Mouse (Mus musculus) liver, embryonic 12.5 days (tissue): Measurements from ENCODE around the gene Klf9. TPM values are rescaled to one million over a fixed set of nuclear protein-coding genes. Genes with fewer than 3 reads are reported as not detected.
"Not testable (repeated sequence)": the region's sequence is repeated elsewhere in the genome, so short reads cannot be mapped to it uniquely, and the experiment has no call there.

Source experiments
- ATAC-seq: fragments of 200-750 bp; cut with Nextera tagmentation; 2 replicates; pipeline ENCODE4 v1.8.0; 2017; ENCODE audit warnings: moderate number of reproducible peaks, mild to moderate bottlenecking, moderate library complexity
- H3K27ac ChIP-seq: fragments of 300-500 bp; sonication (generic); 2 replicates; pipeline ENCODE4 v1.5.1; 2016; ENCODE audit warnings: mild to moderate bottlenecking
- H3K27me3 ChIP-seq: fragments of 300-500 bp; sonication (generic); replicated peaks from 2 replicates; pipeline ENCODE4 v1.6.1; 2016; ENCODE audit warnings: mild to moderate bottlenecking, moderate library complexity
- H3K36me3 ChIP-seq: fragments of 300-500 bp; sonication (generic); 2 replicates; pipeline ENCODE4 v1.6.1; 2016; ENCODE audit warnings: mild to moderate bottlenecking, moderate library complexity
- H3K4me1 ChIP-seq: fragments of 300-500 bp; sonication (generic); 2 replicates; pipeline ENCODE4 v1.6.1; 2016
- H3K4me2 ChIP-seq: fragments of 300-500 bp; sonication (generic); 2 replicates; pipeline ENCODE4 v1.6.1; 2016; ENCODE audit warnings: mild to moderate bottlenecking, moderate library complexity
- H3K4me3 ChIP-seq: fragments of 300-500 bp; sonication (generic); 2 replicates; pipeline ENCODE4 v1.5.1; 2016; ENCODE audit warnings: mild to moderate bottlenecking, moderate library complexity
- H3K9ac ChIP-seq: fragments of 300-500 bp; sonication (generic); 2 replicates; pipeline ENCODE4 v1.6.1; 2016; ENCODE audit warnings: mild to moderate bottlenecking, moderate library complexity
- H3K9me3 ChIP-seq: fragments of 300-500 bp; sonication (generic); replicated peaks from 2 replicates; pipeline ENCODE4 v1.6.1; 2016; ENCODE audit warnings: mild to moderate bottlenecking, moderate library complexity
- WGBS: fragments of 180-500 bp; shearing (Covaris S2); methylation state at CpG from one replicate; pipeline ENCODE4 v1.1.7; 2016; ENCODE audit not compliant: insufficient replicate concordance; 5-methylcytosine and 5-hydroxymethylcytosine counted together
- polyA plus RNA-seq: library from polyadenylated mRNA; unstranded; fragments of >200 nt; fragmentation: Nextera tagmentation; extraction: Ambion mirVana; gene quantifications from 2 replicates; pipeline ENCODE4 v1.2.1, GENCODE M21; 2016

Klf9 gene
- polyA plus RNA-seq, 1 experiment from 2014 or later: 2.1 TPM

GRCm38 (mm10) chr19:23142427-23143073 is 1.5 kb downstream of the Klf9 start:
- WGBS: 4% methylated on average over 28 of the region's 28 CpGs
- Histone ChIP-seq H3K4me2 (peak overlapping the region; percentile 100), H3K4me1 (peaks cover 60% of the 10 kb centered on the region), H3K9ac (peak overlapping the region; percentile 79), H3K27ac (no peak overlapping the region), H3K4me3 (peak overlapping the region; percentile 71), H3K36me3 (no peaks in the 10 kb centered on the region), H3K27me3 (peaks cover 25% of the 10 kb centered on the region), H3K9me3 (no peaks in the 10 kb centered on the region)
- ATAC-seq: no peak

- Histone ChIP-seq H3K36me3 (no peaks in the 10 kb centered on the region), H3K27me3 (peaks cover 25% of the 10 kb centered on the region), H3K4me2 (peak overlapping the region; percentile 100), H3K4me1 (peaks cover 63% of the 10 kb centered on the region), H3K27ac (no peak overlapping the region), H3K9ac (0 out of 2 replicates have a peak overlapping the region, but pooled peaks have one; percentile 79), H3K9me3 (no peaks in the 10 kb centered on the region), H3K4me3 (peak overlapping the region; percentile 71)
- 57% methylated on average over 7 of the region's 7 CpGs for WGBS
- no peak for ATAC-seq
Observed at GRCm38 (mm10) chr19:23143074-23143445, 2.0 kb downstream of the Klf9 start.

DNA sequence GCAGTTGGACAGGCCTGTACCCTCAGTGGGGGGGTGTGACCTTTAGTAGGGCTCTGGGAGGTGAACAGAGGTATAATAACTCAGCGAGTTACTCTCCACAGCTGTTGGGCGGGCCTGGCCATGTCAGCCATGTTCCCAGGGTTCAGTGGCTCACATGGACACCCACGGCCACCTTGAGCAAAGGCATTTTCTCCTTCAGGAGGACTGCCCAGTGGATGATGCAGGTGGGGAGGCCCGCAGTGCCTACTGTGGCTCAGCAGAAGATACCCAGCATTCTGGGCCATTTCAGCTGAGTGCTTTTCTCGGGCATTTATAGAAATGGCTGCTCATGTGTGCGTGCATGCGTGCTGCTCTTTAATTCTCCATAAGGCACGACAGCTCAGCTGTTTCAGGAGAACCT is 2.5 kb downstream of the Klf9 start:
- peaks cover 63% of the 10 kb centered on the region for H3K4me1 ChIP-seq
- peak overlapping the region; percentile 100 for H3K4me2 ChIP-seq
- no peak for ATAC-seq
- no peaks in the 10 kb centered on the region for H3K9me3 ChIP-seq
- H3K4me3 ChIP-seq: peak overlapping the region; percentile 71; the same call in 1 of the 2 replicates
- no peaks in the 10 kb centered on the region for H3K36me3 ChIP-seq
- 69% methylated on average over 8 of the region's 8 CpGs for WGBS
- H3K27ac ChIP-seq: no peak overlapping the region
- H3K27me3 ChIP-seq: peaks cover 22% of the 10 kb centered on the region
- H3K9ac ChIP-seq: no peak overlapping the region

DNA sequence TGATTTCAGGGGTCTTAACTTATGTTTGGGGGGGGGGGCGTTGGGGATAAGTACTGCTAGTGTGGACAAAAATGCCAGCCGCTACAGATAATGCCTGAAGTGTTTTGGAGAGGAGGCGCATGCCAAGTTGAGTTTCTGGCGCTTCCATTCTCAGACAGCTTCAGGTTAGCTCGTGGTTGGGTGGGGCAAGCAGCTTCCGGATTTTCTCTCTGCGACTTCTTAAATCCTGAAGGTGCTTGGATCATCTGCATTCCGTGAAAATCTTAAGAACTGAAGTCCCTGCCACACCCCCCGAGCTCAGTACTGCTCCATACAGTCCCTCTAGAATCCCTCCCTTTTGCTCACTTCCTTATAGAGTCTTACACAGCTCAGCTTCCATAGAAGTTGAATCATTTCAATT is 3.0 kb downstream of the Klf9 start:
- no peaks in the 10 kb centered on the region for H3K36me3 ChIP-seq
- no peak overlapping the region for H3K4me3 ChIP-seq
- H3K4me1 ChIP-seq: peaks cover 63% of the 10 kb centered on the region
- no peaks in the 10 kb centered on the region for H3K9me3 ChIP-seq
- 47% methylated on average over 9 of the region's 9 CpGs for WGBS
- peak overlapping the region; percentile 100; the same call in 1 of the 2 replicates for H3K4me2 ChIP-seq
- H3K27me3 ChIP-seq: peaks cover 22% of the 10 kb centered on the region
- no peak overlapping the region for H3K9ac ChIP-seq
- no peak overlapping the region for H3K27ac ChIP-seq
- ATAC-seq: no peak

DNA sequence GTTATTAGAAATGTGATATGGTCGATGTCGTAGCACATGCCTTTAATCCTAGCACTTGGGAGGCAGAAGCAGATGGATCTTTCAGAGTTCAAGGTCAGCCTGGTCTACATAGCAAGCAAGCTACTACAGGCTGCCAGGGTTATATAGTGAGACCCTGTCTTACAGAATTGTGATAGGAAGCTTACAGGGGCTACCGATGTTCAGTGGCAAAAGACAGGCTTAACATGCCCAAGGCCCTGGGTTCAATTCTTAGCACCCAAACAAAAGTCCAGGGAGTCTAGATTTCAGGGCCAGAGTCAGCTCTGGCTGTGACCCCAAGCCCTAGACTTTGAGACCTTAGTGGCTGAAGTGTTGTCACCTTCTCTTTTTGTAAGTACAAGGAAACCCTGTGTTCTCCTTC is 4.1 kb downstream of the Klf9 start:
- H3K4me2 ChIP-seq: no peak overlapping the region
- ATAC-seq: no peak
- H3K27ac ChIP-seq: no peak overlapping the region
- no peaks in the 10 kb centered on the region for H3K9me3 ChIP-seq
- peaks cover 68% of the 10 kb centered on the region for H3K4me1 ChIP-seq
- H3K9ac ChIP-seq: no peak overlapping the region
- 83% methylated on average over 3 of the region's 3 CpGs for WGBS
- H3K4me3 ChIP-seq: no peak overlapping the region
- peaks cover 22% of the 10 kb centered on the region for H3K27me3 ChIP-seq
- no peaks in the 10 kb centered on the region for H3K36me3 ChIP-seq

DNA sequence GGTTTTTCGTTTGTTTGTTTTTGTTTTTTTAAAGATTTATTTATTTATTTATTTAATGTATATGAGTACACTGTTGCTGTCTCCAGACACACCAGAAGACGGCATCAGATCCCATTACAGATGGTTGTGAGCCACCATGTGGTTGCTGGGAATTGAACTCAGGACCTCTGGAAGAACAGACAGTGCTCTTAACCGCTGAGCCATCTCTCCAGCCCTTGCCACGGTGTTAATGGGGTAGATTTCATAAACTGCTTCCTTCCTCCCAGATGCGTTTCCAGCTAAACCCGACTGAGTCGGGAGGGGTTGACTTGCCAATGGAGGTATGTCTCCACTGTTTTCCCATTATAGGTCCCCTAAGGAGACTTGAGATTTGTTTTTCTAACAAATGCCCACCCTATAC is 4.5 kb downstream of the Klf9 start:
- ATAC-seq, H3K9me3 ChIP-seq, H3K4me2 ChIP-seq, H3K36me3 ChIP-seq, H3K27ac ChIP-seq, H3K9ac ChIP-seq, H3K4me3 ChIP-seq: not testable (repeated sequence)
- peaks cover 22% of the 10 kb centered on the region for H3K27me3 ChIP-seq
- peaks cover 71% of the 10 kb centered on the region for H3K4me1 ChIP-seq
- WGBS: 77% methylated on average over 7 of the region's 7 CpGs

DNA sequence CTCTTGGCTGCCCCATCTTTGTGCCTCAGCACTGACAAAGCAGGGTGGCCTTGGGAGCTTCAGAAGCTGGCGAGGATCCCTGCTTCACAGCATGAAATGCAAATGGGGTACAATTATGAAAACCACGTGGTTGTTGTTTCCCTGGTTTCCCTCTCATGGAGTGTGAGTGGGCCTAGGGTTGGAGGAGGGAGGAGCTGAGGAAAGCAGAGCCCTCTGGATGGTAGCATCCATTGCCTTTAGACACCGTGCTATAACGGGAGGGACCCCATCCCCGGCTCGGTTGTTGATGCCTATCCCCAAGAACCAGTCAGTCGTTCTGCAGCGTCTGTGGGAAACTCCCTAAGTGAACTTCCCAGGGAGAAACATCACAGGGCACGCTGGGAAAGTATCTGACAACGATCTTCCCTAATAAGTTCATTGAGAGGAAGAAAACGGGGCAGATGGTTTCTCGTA is 5.4 kb downstream of the Klf9 start:
- Histone ChIP-seq H3K9ac (no peak overlapping the region), H3K36me3 (no peaks in the 10 kb centered on the region), H3K4me3 (no peak overlapping the region), H3K4me1 (peaks cover 79% of the 10 kb centered on the region), H3K27me3 (peaks cover 21% of the 10 kb centered on the region), H3K9me3 (no peaks in the 10 kb centered on the region), H3K4me2 (peak overlapping the region; percentile 17; the same call in 1 of the 2 replicates), H3K27ac (no peak overlapping the region)
- WGBS: 62% methylated on average over 12 of the region's 12 CpGs
- ATAC-seq: no peak

- 64% methylated on average over 15 of the region's 15 CpGs for WGBS
- no peak overlapping the region for H3K4me3 ChIP-seq
- H3K4me2 ChIP-seq: peak overlapping the region; percentile 17; the same call in 1 of the 2 replicates
- no peak overlapping the region for H3K27ac ChIP-seq
- no peak overlapping the region for H3K9ac ChIP-seq
- H3K36me3 ChIP-seq: no peaks in the 10 kb centered on the region
- H3K4me1 ChIP-seq: peaks cover 79% of the 10 kb centered on the region
- peaks cover 14% of the 10 kb centered on the region for H3K27me3 ChIP-seq
- no peaks in the 10 kb centered on the region for H3K9me3 ChIP-seq
- no peak for ATAC-seq
Observed at GRCm38 (mm10) chr19:23147026-23147966, 6.3 kb downstream of the Klf9 start.

DNA sequence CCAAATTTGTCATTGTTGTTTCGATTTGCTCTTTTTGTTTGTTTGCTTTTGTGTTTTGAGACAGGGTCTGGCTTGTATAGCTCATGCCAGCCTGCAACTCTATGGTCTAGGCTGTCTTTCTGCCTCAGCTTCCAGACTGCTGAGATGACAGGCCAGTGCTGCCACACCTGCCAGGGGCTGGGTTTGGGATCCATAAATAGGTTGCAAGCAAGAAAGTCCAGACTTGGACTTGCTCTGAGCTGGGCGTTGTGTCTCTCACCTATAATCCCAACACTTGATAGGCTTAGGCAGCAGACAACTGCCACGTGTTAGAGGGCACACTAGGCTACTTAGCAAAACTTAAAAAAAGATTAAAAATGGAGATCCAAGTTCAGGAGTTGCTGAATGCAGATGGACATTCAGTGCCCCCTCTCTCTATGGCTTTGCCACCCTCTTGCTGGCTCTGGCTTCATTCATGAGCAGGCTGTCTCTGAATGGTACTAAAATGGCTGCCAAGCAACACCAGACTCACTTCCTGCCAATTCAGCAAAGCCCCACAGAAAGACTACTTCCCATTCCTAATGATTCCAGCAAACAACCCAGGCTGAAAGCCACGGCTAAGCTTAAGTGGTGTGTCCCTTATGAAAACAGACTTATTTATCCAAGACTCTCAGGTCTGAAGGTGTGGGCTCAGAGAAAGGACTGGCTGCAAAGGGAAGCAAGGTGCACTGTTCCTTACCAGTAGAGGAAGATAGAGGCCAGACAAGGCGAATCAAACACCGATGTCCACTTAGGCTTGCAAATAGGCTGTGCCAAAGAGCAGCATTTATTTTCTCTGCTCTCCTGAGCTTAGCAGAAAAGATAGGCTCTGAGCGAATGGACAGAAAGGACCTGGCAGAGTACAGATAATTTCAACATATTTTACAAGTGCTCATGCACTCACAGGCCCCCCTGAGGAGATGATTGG is 8.7 kb downstream of the Klf9 start:
- Histone ChIP-seq H3K4me2 (no peak overlapping the region), H3K9me3 (no peaks in the 10 kb centered on the region), H3K4me1 (peaks cover 75% of the 10 kb centered on the region), H3K36me3 (no peaks in the 10 kb centered on the region), H3K27me3 (no peaks in the 10 kb centered on the region), H3K9ac (no peak overlapping the region), H3K27ac (peak overlapping the region; percentile 82), H3K4me3 (no peak overlapping the region)
- WGBS: 61% methylated on average over 7 of the region's 7 CpGs
- no peak for ATAC-seq

- Histone ChIP-seq H3K27ac (peak overlapping the region; percentile 82), H3K4me1 (peaks cover 81% of the 10 kb centered on the region)
Observed at GRCm38 (mm10) chr19:23150556-23151265, 9.7 kb downstream of the Klf9 start.

DNA sequence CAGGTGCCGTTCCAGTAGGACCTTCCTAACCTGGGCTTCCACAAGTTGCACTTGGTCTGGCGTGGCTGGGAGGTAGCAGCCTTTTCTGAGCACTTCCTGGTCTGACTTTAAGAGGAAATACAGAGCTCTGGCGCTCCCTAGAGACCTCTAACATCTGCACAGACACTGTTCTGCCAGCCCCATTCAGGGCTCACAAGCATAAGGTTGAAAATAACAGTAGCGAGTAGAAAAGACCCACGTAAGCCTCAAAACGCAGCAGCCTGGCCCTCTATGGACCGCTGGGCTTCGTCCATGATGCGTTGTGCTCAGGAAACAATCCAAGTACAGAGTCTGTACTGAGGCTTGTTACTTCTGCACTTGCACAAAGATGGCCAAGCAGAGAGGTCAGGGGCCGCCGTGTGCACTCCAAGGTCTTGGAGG is 10.6 kb downstream of the Klf9 start:
- Histone ChIP-seq H3K4me2 (peak overlapping the region; percentile 75), H3K9ac (peak overlapping the region; percentile 67), H3K9me3 (no peaks in the 10 kb centered on the region), H3K27ac (peak overlapping the region; percentile 82), H3K4me1 (peaks cover 76% of the 10 kb centered on the region), H3K36me3 (no peaks in the 10 kb centered on the region), H3K4me3 (peak overlapping the region; percentile 46), H3K27me3 (no peaks in the 10 kb centered on the region)
- peak; percentile 78 for ATAC-seq
- 6% methylated on average over 11 of the region's 11 CpGs for whole genome bisulfite sequencing

More at GRCm38 (mm10) chr19:23150556-23151265, 9.7 kb downstream of the Klf9 start:
- no peaks in the 10 kb centered on the region for H3K27me3 ChIP-seq
- no peak overlapping the region for H3K9ac ChIP-seq
- ATAC-seq: no peak
- no peaks in the 10 kb centered on the region for H3K36me3 ChIP-seq
- H3K4me3 ChIP-seq: no peak overlapping the region
- H3K9me3 ChIP-seq: no peaks in the 10 kb centered on the region
- 73% methylated on average over 14 of the region's 14 CpGs for WGBS
- H3K4me2 ChIP-seq: peak overlapping the region; percentile 75
